Mouse (Mus musculus) testis, postnatal 10 days (tissue): Measurements from ENCODE around the gene Adra2b.

Source experiments
- DNase-seq: peaks from one replicate; pipeline ENCODE4 v3.0.0; 2021; ENCODE audit warnings: low spot score

The Adra2b gene

GRCm38 (mm10) chr2:127362459-127363281 lies at the start of gene Adra2b:
Gene Adra2b (plus strand): TSS chr2:127363208.
- peak; percentile 92 for DNase-seq

GRCm38 (mm10) chr2:127313878-127314277 lies 49.1 kb upstream of the Adra2b start:
- no peak for DNase-seq

GRCm38 (mm10) chr2:127314467-127315154 lies 48.4 kb upstream of the Adra2b start:
- DNase-seq: no peak

- no peak for DNase-seq
Measured at GRCm38 (mm10) chr2:127315155-127315470, 47.9 kb upstream of the Adra2b start.

GRCm38 (mm10) chr2:127316431-127316830 lies 46.6 kb upstream of the Adra2b start:
- no peak for DNase-seq

GRCm38 (mm10) chr2:127318136-127318535 lies 44.9 kb upstream of the Adra2b start:
- DNase-seq: no peak

- no peak for DNase-seq
Measured at GRCm38 (mm10) chr2:127319071-127319470, 43.9 kb upstream of the Adra2b start.

- DNase-seq: no peak
Measured at GRCm38 (mm10) chr2:127322671-127323285, 40.2 kb upstream of the Adra2b start.

- no peak for DNase-seq
Measured at GRCm38 (mm10) chr2:127323667-127324066, 39.3 kb upstream of the Adra2b start.

GRCm38 (mm10) chr2:127324456-127324855 lies 38.6 kb upstream of the Adra2b start:
- no peak for DNase-seq

GRCm38 (mm10) chr2:127328090-127328851 lies 34.7 kb upstream of the Adra2b start:
- DNase-seq: no peak

GRCm38 (mm10) chr2:127332807-127333570 lies 30.0 kb upstream of the Adra2b start:
- no peak for DNase-seq

GRCm38 (mm10) chr2:127333945-127334603 lies 28.9 kb upstream of the Adra2b start:
- no peak for DNase-seq

GRCm38 (mm10) chr2:127335078-127335541 lies 27.9 kb upstream of the Adra2b start:
- no peak for DNase-seq

- DNase-seq: peak; percentile 69
Measured at GRCm38 (mm10) chr2:127335767-127336496, 27.1 kb upstream of the Adra2b start, which contains the start of gene Dusp2. Gene Dusp2 (plus strand): TSS chr2:127336159.

- no peak for DNase-seq
Measured at GRCm38 (mm10) chr2:127336497-127336832, 26.5 kb upstream of the Adra2b start.

- no peak for DNase-seq
Measured at GRCm38 (mm10) chr2:127336885-127337284, 26.1 kb upstream of the Adra2b start.

- DNase-seq: no peak
Measured at GRCm38 (mm10) chr2:127337531-127337930, 25.5 kb upstream of the Adra2b start.

GRCm38 (mm10) chr2:127338012-127338411 lies 25.0 kb upstream of the Adra2b start:
- no peak for DNase-seq

- DNase-seq: no peak
Measured at GRCm38 (mm10) chr2:127338416-127338815, 24.6 kb upstream of the Adra2b start, which contains the start of gene Astl. Gene Astl (plus strand): TSS chr2:127338639.
